Mouse (Mus musculus) liver, embryonic 12.5 days (tissue): ENCODE results near the gene Polr2h. TPM values are rescaled to one million over a fixed set of nuclear protein-coding genes. Genes with fewer than 3 reads are reported as not detected.
A peak's percentile ranks its signal among the peaks of the same experiment; 100 is the strongest.
"Not testable (repeated sequence)": the region's sequence is repeated elsewhere in the genome, so short reads cannot be mapped to it uniquely, and the experiment has no call there.

Source experiments
- ATAC-seq: fragments of 200-750 bp; cut with Nextera tagmentation; 2 replicates; pipeline ENCODE4 v1.8.0; 2017; ENCODE audit warnings: moderate number of reproducible peaks, mild to moderate bottlenecking, moderate library complexity
- H3K27ac ChIP-seq: fragments of 300-500 bp; sonication (generic); 2 replicates; pipeline ENCODE4 v1.5.1; 2016; ENCODE audit warnings: mild to moderate bottlenecking
- H3K27me3 ChIP-seq: fragments of 300-500 bp; sonication (generic); replicated peaks from 2 replicates; pipeline ENCODE4 v1.6.1; 2016; ENCODE audit warnings: mild to moderate bottlenecking, moderate library complexity
- H3K36me3 ChIP-seq: fragments of 300-500 bp; sonication (generic); 2 replicates; pipeline ENCODE4 v1.6.1; 2016; ENCODE audit warnings: mild to moderate bottlenecking, moderate library complexity
- H3K4me1 ChIP-seq: fragments of 300-500 bp; sonication (generic); 2 replicates; pipeline ENCODE4 v1.6.1; 2016
- H3K4me2 ChIP-seq: fragments of 300-500 bp; sonication (generic); 2 replicates; pipeline ENCODE4 v1.6.1; 2016; ENCODE audit warnings: mild to moderate bottlenecking, moderate library complexity
- H3K4me3 ChIP-seq: fragments of 300-500 bp; sonication (generic); 2 replicates; pipeline ENCODE4 v1.5.1; 2016; ENCODE audit warnings: mild to moderate bottlenecking, moderate library complexity
- H3K9ac ChIP-seq: fragments of 300-500 bp; sonication (generic); 2 replicates; pipeline ENCODE4 v1.6.1; 2016; ENCODE audit warnings: mild to moderate bottlenecking, moderate library complexity
- H3K9me3 ChIP-seq: fragments of 300-500 bp; sonication (generic); replicated peaks from 2 replicates; pipeline ENCODE4 v1.6.1; 2016; ENCODE audit warnings: mild to moderate bottlenecking, moderate library complexity
- WGBS: fragments of 180-500 bp; shearing (Covaris S2); methylation state at CpG from one replicate; pipeline ENCODE4 v1.1.7; 2016; ENCODE audit not compliant: insufficient replicate concordance; 5-methylcytosine and 5-hydroxymethylcytosine counted together
- polyA plus RNA-seq: library from polyadenylated mRNA; unstranded; fragments of >200 nt; fragmentation: Nextera tagmentation; extraction: Ambion mirVana; gene quantifications from 2 replicates; pipeline ENCODE4 v1.2.1, GENCODE M21; 2016

The Polr2h gene
- polyA plus RNA-seq: 66.1 and 68.4 TPM in 2 replicates

- H3K27ac ChIP-seq: peak within 1 kb of the TSS; percentile 91
- H3K4me2 ChIP-seq: peak within 1 kb of the TSS; percentile 97
- peak within 1 kb of the TSS; percentile 74 for H3K4me3 ChIP-seq
- under 1% methylated on average over 62 of the region's 62 CpGs for WGBS
- peaks cover 55% of the 10 kb centered on the region for H3K4me1 ChIP-seq
- peak within 1 kb of the TSS; percentile 84 for H3K9ac ChIP-seq
- H3K9me3 ChIP-seq: no peaks in the 10 kb centered on the region
- peak; percentile 85 for ATAC-seq
- no peaks in the 10 kb centered on the region for H3K27me3 ChIP-seq
- H3K36me3 ChIP-seq: peaks cover 41% of the 10 kb centered on the region
Observed at GRCm38 (mm10) chr16:20717181-20717977, at the start of gene Polr2h, which contains the start of gene Clcn2. Polr2h (plus strand) TSS chr16:20717665. Clcn2 (minus strand) TSS chr16:20717746.

DNA sequence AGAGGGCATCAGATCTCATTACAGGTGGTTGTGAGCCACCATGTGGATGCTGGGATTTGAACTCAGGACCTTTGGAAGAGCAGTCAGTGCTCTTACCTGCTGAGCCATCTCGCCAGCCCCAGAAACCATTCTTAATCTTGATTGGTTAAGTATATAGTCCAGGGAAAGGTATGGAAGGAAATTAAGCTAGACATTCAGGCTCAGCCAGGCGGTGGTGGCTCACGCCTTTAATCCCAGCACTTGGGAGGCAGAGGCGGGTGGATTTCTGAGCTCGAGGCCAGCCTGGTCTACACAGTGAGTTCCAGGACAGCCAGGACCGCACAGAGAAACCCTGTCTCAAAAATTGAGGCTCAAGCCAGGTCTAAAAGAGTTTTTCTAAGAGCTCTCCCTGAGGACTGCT is 49.5 kb upstream of the Polr2h start, which contains the start of gene Eif4g1:
Eif4g1 (plus strand) TSS at position 301 of the 400 bp plus-strand sequence.
- H3K9ac ChIP-seq, H3K9me3 ChIP-seq, ATAC-seq, H3K4me3 ChIP-seq, H3K27me3 ChIP-seq, H3K4me2 ChIP-seq, H3K27ac ChIP-seq: not testable (repeated sequence)
- peaks cover 10% of the 10 kb centered on the region for H3K4me1 ChIP-seq
- peaks cover 17% of the 10 kb centered on the region for H3K36me3 ChIP-seq
- WGBS: 75% methylated on average over 5 of the region's 6 CpGs

DNA sequence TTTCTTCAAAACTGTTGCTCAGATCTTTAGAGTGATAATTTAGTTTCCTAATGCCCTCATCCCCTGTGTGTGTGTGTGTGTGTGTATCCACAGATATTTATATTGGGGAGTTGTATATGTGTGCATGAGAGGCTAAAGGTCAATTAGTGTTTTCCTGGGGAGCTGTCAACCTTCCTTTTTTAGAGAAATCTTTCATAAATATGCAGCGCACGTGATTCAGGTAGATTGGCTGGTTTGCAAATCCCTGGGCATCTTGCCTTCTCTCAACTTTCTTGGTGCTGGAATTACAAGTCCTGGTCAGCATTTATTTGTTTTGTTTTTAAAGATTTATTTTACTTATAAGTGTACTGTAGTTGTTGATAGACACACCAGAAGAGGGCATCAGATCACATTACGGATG is 47.2 kb upstream of the Polr2h start:
- Histone ChIP-seq H3K4me3 (no peak overlapping the region), H3K36me3 (peaks cover 13% of the 10 kb centered on the region), H3K4me2 (no peak overlapping the region), H3K27me3 (no peaks in the 10 kb centered on the region), H3K9me3 (no peaks in the 10 kb centered on the region), H3K27ac (no peak overlapping the region), H3K9ac (no peak overlapping the region), H3K4me1 (peaks cover 29% of the 10 kb centered on the region)
- WGBS: 82% methylated on average over 3 of the region's 3 CpGs
- ATAC-seq: no peak

- no peaks in the 10 kb centered on the region for H3K9me3 ChIP-seq
- 17% methylated on average over 6 of the region's 6 CpGs for WGBS
- no peaks in the 10 kb centered on the region for H3K27me3 ChIP-seq
- peaks cover 29% of the 10 kb centered on the region for H3K36me3 ChIP-seq
- peak overlapping the region; percentile 93 for H3K27ac ChIP-seq
- H3K4me1 ChIP-seq: peaks cover 39% of the 10 kb centered on the region
- H3K4me2 ChIP-seq: peak overlapping the region; percentile 89
- H3K4me3 ChIP-seq: peak overlapping the region; percentile 99
- H3K9ac ChIP-seq: peak overlapping the region; percentile 52; the same call in 1 of the 2 replicates
- ATAC-seq: no peak
Observed at GRCm38 (mm10) chr16:20671886-20672285, 45.6 kb upstream of the Polr2h start.

GRCm38 (mm10) chr16:20672500-20672902 is 45.0 kb upstream of the Polr2h start:
- under 1% methylated on average over 38 of the region's 38 CpGs for WGBS
- H3K4me1 ChIP-seq: peaks cover 45% of the 10 kb centered on the region
- ATAC-seq: peak; percentile 84
- H3K9me3 ChIP-seq: no peaks in the 10 kb centered on the region
- peak overlapping the region; percentile 89 for H3K4me2 ChIP-seq
- peak overlapping the region; percentile 93 for H3K27ac ChIP-seq
- peaks cover 35% of the 10 kb centered on the region for H3K36me3 ChIP-seq
- H3K9ac ChIP-seq: peak overlapping the region; percentile 99
- H3K4me3 ChIP-seq: peak overlapping the region; percentile 99
- no peaks in the 10 kb centered on the region for H3K27me3 ChIP-seq

DNA sequence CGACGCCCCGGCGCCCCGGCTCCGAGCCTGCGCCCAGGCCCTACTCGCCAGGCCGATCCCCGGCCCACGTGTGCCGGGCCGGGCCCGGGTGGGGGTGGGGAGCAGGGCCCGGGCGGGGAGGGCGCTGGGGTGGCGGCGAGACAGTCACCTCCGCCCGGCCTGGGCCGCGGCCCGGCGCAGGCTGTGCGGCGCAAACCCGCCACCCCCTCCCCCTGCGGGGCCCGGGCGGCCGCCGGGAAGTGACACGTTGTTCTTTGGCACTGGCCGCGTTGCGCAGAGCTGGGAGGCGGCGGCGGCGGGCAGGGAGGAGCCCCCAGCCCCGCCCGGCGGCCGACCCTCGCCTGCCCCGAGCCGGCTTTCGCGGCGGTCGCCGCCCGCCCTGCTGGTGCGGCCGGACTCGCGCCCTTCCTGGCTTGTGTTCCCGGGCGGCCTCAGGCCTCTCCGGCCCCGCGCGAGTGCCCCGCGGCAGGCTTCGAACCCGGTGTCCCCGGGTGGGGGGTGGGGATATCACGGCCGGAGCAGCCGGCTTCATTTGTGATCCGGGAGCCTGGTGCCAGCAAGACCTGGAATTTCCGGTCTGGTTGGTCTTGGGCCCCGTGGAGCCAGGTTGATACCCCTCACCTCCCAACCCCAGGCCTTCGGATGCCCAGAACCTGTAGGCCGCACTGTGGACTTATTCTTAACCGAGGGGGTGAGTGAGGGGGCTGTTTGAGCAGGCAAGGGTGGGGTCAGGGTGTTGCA is 44.3 kb upstream of the Polr2h start:
- no peaks in the 10 kb centered on the region for H3K9me3 ChIP-seq
- peak overlapping the region; percentile 99 for H3K4me3 ChIP-seq
- peaks cover 42% of the 10 kb centered on the region for H3K36me3 ChIP-seq
- H3K4me2 ChIP-seq: peak overlapping the region; percentile 89
- WGBS: under 1% methylated on average over 65 of the region's 78 CpGs
- no peaks in the 10 kb centered on the region for H3K27me3 ChIP-seq
- H3K27ac ChIP-seq: peak overlapping the region; percentile 93
- H3K4me1 ChIP-seq: peaks cover 51% of the 10 kb centered on the region
- peak overlapping the region; percentile 99 for H3K9ac ChIP-seq
- peak; percentile 69 for ATAC-seq

DNA sequence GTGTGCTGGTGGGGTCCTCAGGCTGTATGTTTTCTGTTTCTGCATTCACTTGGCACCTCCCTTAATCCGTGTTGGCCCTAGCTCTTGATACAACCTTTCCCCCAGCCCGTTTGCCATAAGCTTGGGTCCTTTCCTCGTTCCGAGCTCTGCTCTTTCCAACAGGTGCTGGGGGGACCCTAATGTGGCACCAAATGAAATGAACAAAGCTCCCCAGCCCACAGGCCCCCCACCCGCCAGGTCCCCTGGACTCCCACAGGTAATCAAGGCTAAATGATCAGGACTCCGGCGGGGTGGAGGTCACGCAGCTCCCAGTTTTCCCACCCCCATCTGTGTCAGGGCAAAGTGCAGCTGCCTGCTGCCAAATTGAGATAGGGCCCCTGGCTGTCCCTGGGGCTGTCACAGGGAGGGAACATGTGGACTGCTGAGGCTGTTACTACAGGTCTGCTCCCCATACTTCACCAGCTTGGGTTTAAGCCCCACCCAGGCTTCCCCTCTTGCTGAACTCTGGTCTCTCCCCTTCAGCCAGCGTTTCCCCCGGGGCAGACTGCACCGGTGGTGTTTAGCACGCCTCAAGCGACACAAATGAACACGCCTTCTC is 43.7 kb upstream of the Polr2h start:
- WGBS: 3% methylated on average over 14 of the region's 14 CpGs
- Histone ChIP-seq H3K4me3 (peak overlapping the region; percentile 99), H3K9me3 (no peaks in the 10 kb centered on the region), H3K4me1 (peaks cover 57% of the 10 kb centered on the region), H3K9ac (peak overlapping the region; percentile 99), H3K36me3 (peaks cover 49% of the 10 kb centered on the region), H3K27ac (peak overlapping the region; percentile 93), H3K27me3 (no peaks in the 10 kb centered on the region), H3K4me2 (peak overlapping the region; percentile 89)
- ATAC-seq: peak; percentile 80

GRCm38 (mm10) chr16:20675213-20675612 is 42.3 kb upstream of the Polr2h start:
- no peak for ATAC-seq
- Histone ChIP-seq H3K4me3 (peak overlapping the region; percentile 99), H3K27ac (peak overlapping the region; percentile 93), H3K4me1 (peaks cover 57% of the 10 kb centered on the region), H3K36me3 (peaks cover 63% of the 10 kb centered on the region), H3K9ac (peak overlapping the region; percentile 99), H3K27me3 (no peaks in the 10 kb centered on the region), H3K9me3 (no peaks in the 10 kb centered on the region), H3K4me2 (peak overlapping the region; percentile 89)
- 79% methylated on average over 6 of the region's 6 CpGs for WGBS

- no peak overlapping the region for H3K4me2 ChIP-seq
- no peak overlapping the region for H3K9ac ChIP-seq
- 75% methylated on average over 4 of the region's 4 CpGs for WGBS
- H3K4me3 ChIP-seq: no peak overlapping the region
- H3K27ac ChIP-seq: no peak overlapping the region
- peaks cover 77% of the 10 kb centered on the region for H3K36me3 ChIP-seq
- no peaks in the 10 kb centered on the region for H3K27me3 ChIP-seq
- ATAC-seq: no peak
- H3K9me3 ChIP-seq: no peaks in the 10 kb centered on the region
- peaks cover 54% of the 10 kb centered on the region for H3K4me1 ChIP-seq
Observed at GRCm38 (mm10) chr16:20676702-20677101, 40.8 kb upstream of the Polr2h start.

DNA sequence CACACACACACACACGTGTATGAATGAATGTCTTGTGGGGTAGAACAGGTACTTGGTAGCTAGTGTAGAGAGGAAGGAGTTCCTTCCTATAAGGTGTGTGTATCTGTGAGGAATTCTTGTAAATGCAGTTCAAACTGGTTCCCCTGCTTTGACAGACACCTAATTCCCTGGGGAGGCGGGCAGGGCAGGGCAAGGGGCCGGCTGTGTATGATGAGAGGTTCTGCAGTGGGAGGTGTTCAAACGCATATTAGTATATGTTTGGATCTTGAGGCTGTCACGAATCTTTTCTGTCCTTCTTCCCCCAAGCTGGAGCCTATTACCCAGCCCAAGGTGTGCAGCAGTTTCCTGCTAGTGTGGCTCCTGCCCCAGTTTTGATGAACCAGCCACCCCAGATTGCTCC is 40.1 kb upstream of the Polr2h start:
- Histone ChIP-seq H3K27ac (peak overlapping the region; percentile 34; the same call in 1 of the 2 replicates), H3K9me3 (no peaks in the 10 kb centered on the region), H3K4me2 (no peak overlapping the region), H3K4me1 (peaks cover 47% of the 10 kb centered on the region), H3K4me3 (no peak overlapping the region), H3K9ac (0 out of 2 replicates have a peak overlapping the region, but pooled peaks have one; percentile 1), H3K36me3 (peaks cover 84% of the 10 kb centered on the region), H3K27me3 (no peaks in the 10 kb centered on the region)
- WGBS: 82% methylated on average over 5 of the region's 5 CpGs
- ATAC-seq: no peak

DNA sequence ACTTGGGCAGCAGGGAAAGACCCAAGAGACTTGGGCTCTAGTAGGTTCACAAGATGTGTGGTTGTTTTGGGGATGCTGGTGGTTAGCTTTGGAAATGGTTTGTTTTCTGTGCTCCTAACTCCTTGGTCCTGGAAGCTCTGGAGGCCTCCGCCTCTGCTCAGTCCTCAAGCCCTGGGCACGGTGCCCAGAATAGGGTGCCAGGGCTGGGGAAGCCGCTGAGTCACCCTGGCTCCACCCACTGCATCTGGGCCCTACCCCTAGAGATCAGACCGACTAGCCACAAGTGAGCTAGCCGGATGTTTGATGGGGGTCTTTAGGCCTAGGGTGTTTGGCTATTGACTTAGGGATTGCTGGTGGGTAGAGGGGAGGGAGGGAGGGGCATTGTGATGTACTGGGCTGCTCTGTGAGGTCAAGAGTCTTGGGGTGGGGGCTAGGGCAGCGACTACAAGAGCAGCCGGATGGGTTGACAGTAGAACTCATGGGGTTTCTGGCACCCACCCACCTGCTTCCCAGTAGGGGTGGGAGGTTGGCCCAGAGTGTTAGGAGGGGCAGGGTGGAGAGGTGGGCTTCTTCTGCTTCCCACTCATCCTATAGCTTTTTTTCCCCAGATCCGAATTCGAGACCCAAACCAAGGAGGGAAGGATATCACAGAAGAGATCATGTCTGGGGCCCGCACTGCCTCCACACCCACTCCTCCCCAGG is 39.3 kb upstream of the Polr2h start:
- Histone ChIP-seq H3K4me1 (peaks cover 47% of the 10 kb centered on the region), H3K36me3 (peaks cover 92% of the 10 kb centered on the region), H3K9me3 (no peaks in the 10 kb centered on the region), H3K4me2 (no peak overlapping the region), H3K27ac (peak overlapping the region; percentile 34), H3K27me3 (no peaks in the 10 kb centered on the region), H3K4me3 (no peak overlapping the region), H3K9ac (0 out of 2 replicates have a peak overlapping the region, but pooled peaks have one; percentile 1)
- 78% methylated on average over 10 of the region's 10 CpGs for WGBS
- ATAC-seq: no peak
